Mouse (Mus musculus): ENCODE measurements around the gene Fev.

The Fev gene

GRCm38 (mm10) chr1:74885369-74886042 is at the start of gene Fev:
TSS of gene Fev (minus strand) at chr1:74885419.
- no peak for DNase-seq

GRCm38 (mm10) chr1:74927621-74928296 is 42.5 kb upstream of the Fev start:
- no peak for DNase-seq

GRCm38 (mm10) chr1:74926721-74927120 is 41.5 kb upstream of the Fev start:
- peak; percentile 26 to 36 for DNase-seq

GRCm38 (mm10) chr1:74924464-74924863 is 39.2 kb upstream of the Fev start:
- DNase-seq: no peak

- peak in 1 of 2 experiments; percentile 21 for DNase-seq
Measured at GRCm38 (mm10) chr1:74915706-74916105, 30.5 kb upstream of the Fev start.

- DNase-seq: no peak
Measured at GRCm38 (mm10) chr1:74902191-74902590, 17.0 kb upstream of the Fev start.

- peak; percentile 42 to 52 for DNase-seq
Measured at GRCm38 (mm10) chr1:74901686-74902085, 16.5 kb upstream of the Fev start.

GRCm38 (mm10) chr1:74900341-74901285 is 15.4 kb upstream of the Fev start:
- DNase-seq: peak; percentile 88 to 92

- DNase-seq: no peak
Measured at GRCm38 (mm10) chr1:74898656-74899431, 13.6 kb upstream of the Fev start.

GRCm38 (mm10) chr1:74897976-74898375 is 12.8 kb upstream of the Fev start:
- no peak for DNase-seq

- DNase-seq: peak; percentile 29 to 48
Measured at GRCm38 (mm10) chr1:74894966-74895365, 9.7 kb upstream of the Fev start.

GRCm38 (mm10) chr1:74893134-74893855 is 8.1 kb upstream of the Fev start, which contains the start of gene Cryba2:
TSS of gene Cryba2 (minus strand) at chr1:74893143.
- DNase-seq: peak; percentile 20 to 24

- DNase-seq: no peak
Measured at GRCm38 (mm10) chr1:74892351-74893133, 7.3 kb upstream of the Fev start.

GRCm38 (mm10) chr1:74891513-74891912 is 6.3 kb upstream of the Fev start:
- no peak for DNase-seq

- no peak for DNase-seq
Measured at GRCm38 (mm10) chr1:74884196-74885141, 750 bp downstream of the Fev start.

GRCm38 (mm10) chr1:74883441-74883840 is 1.8 kb downstream of the Fev start:
- no peak for DNase-seq

- no peak for DNase-seq
Measured at GRCm38 (mm10) chr1:74882828-74883227, 2.4 kb downstream of the Fev start.

- no peak for DNase-seq
Measured at GRCm38 (mm10) chr1:74882055-74882734, 3.0 kb downstream of the Fev start.

- DNase-seq: peak; percentile 54 to 61
Measured at GRCm38 (mm10) chr1:74880785-74881360, 4.3 kb downstream of the Fev start.
